Mouse (Mus musculus) kidney, postnatal 10 days (tissue): ENCODE data around the gene Pgls.

Experiments
- DNase-seq: peaks from one replicate; pipeline ENCODE4 v3.0.0; 2021; ENCODE audit warnings: mixed read lengths

Gene Pgls

GRCm38 (mm10) chr8:71591471-71592373 lies at the start of gene Pgls:
Gene Pgls, plus strand, starts transcription at chr8:71592176.
- peak; percentile 98 for DNase-seq

GRCm38 (mm10) chr8:71542632-71543343 lies 49.2 kb upstream of the Pgls start, which contains the start of gene Mvb12a:
Gene Mvb12a, plus strand, starts transcription at chr8:71542922.
- peak; percentile 97 for DNase-seq

- DNase-seq: no peak
Observed at GRCm38 (mm10) chr8:71543755-71544154, 48.2 kb upstream of the Pgls start.

- no peak for DNase-seq
Observed at GRCm38 (mm10) chr8:71545053-71545452, 46.9 kb upstream of the Pgls start.

- no peak for DNase-seq
Observed at GRCm38 (mm10) chr8:71547590-71547989, 44.4 kb upstream of the Pgls start.

GRCm38 (mm10) chr8:71550754-71551153 lies 41.2 kb upstream of the Pgls start:
- no peak for DNase-seq

- no peak for DNase-seq
Observed at GRCm38 (mm10) chr8:71552770-71553169, 39.2 kb upstream of the Pgls start.

- DNase-seq: no peak
Observed at GRCm38 (mm10) chr8:71554001-71554400, 38.0 kb upstream of the Pgls start.

GRCm38 (mm10) chr8:71554644-71555043 lies 37.3 kb upstream of the Pgls start:
- DNase-seq: no peak

GRCm38 (mm10) chr8:71558071-71558957 lies 33.7 kb upstream of the Pgls start, which contains the start of gene Tmem221:
Gene Tmem221, minus strand, starts transcription at chr8:71558871.
- no peak for DNase-seq

GRCm38 (mm10) chr8:71558958-71559690 lies 32.9 kb upstream of the Pgls start:
- DNase-seq: peak; percentile 89

- no peak for DNase-seq
Observed at GRCm38 (mm10) chr8:71560071-71560470, 31.9 kb upstream of the Pgls start.

GRCm38 (mm10) chr8:71560765-71561164 lies 31.2 kb upstream of the Pgls start:
- no peak for DNase-seq

GRCm38 (mm10) chr8:71561401-71561800 lies 30.6 kb upstream of the Pgls start:
- peak; percentile 77 for DNase-seq

GRCm38 (mm10) chr8:71562751-71563150 lies 29.2 kb upstream of the Pgls start:
- peak; percentile 89 for DNase-seq

GRCm38 (mm10) chr8:71563992-71564391 lies 28.0 kb upstream of the Pgls start:
- no peak for DNase-seq

GRCm38 (mm10) chr8:71566501-71566900 lies 25.5 kb upstream of the Pgls start, which contains the start of gene Nxnl1:
Gene Nxnl1, minus strand, starts transcription at chr8:71566601.
- DNase-seq: no peak

- DNase-seq: no peak
Observed at GRCm38 (mm10) chr8:71567587-71567986, 24.4 kb upstream of the Pgls start.

GRCm38 (mm10) chr8:71568387-71568937 lies 23.5 kb upstream of the Pgls start, which contains the start of gene Slc27a1:
Gene Slc27a1, plus strand, starts transcription at chr8:71568882.
- DNase-seq: peak; percentile 88

- DNase-seq: no peak
Observed at GRCm38 (mm10) chr8:71568941-71569340, 23.0 kb upstream of the Pgls start.
